Mouse (Mus musculus): ENCODE data around the gene Stk24. TPM values are rescaled to one million over a fixed set of nuclear protein-coding genes. Genes with fewer than 3 reads are reported as not detected.

Stk24 gene
- polyA plus RNA-seq, 1 experiment = 101 TPM

GRCm38 (mm10) chr14:121247287-121247686 lies 132.5 kb downstream of the Stk24 start:
- H3K4me3 ChIP-seq (ENCODE audit: insufficient read depth, low read length) = no peak overlapping the region
- TF ChIP-seq CTCF (IDR thresholded peaks at IDR 0.05; ENCODE audit: low read depth, low read length) = no peak
- no peak for TF ChIP-seq POLR2A (IDR thresholded peaks at IDR 0.05; ENCODE audit: borderline replicate concordance, low read depth, low read length)
- no peak overlapping the region for H3K27ac ChIP-seq (ENCODE audit: insufficient read depth, low read depth, low read length)
- H3K4me1 ChIP-seq (ENCODE audit: control insufficient read depth, insufficient read depth, low read length) = no peaks in the 10 kb centered on the region

- no peaks in the 10 kb centered on the region for H3K4me1 ChIP-seq (ENCODE audit: control insufficient read depth, insufficient read depth, low read length)
- no peak overlapping the region for H3K27ac ChIP-seq (ENCODE audit: insufficient read depth, low read depth, low read length)
- no peak overlapping the region for H3K4me3 ChIP-seq (ENCODE audit: insufficient read depth, low read length)
- TF ChIP-seq CTCF (IDR thresholded peaks at IDR 0.05; ENCODE audit: low read depth, low read length) = no peak
- TF ChIP-seq POLR2A (IDR thresholded peaks at IDR 0.05; ENCODE audit: borderline replicate concordance, low read depth, low read length) = no peak
These were observed 133.6 kb downstream of the Stk24 start for GRCm38 (mm10) chr14:121246048-121246731.

- no peak for TF ChIP-seq POLR2A (IDR thresholded peaks at IDR 0.05; ENCODE audit: borderline replicate concordance, low read depth, low read length)
- no peak for TF ChIP-seq CTCF (IDR thresholded peaks at IDR 0.05; ENCODE audit: low read depth, low read length)
- no peak overlapping the region for H3K4me3 ChIP-seq (ENCODE audit: insufficient read depth, low read length)
These were observed 135.7 kb downstream of the Stk24 start for GRCm38 (mm10) chr14:121244104-121244503.

GRCm38 (mm10) chr14:121239386-121239785 lies 140.4 kb downstream of the Stk24 start:
- TF ChIP-seq POLR2A (IDR thresholded peaks at IDR 0.05; ENCODE audit: borderline replicate concordance, low read depth, low read length) (no peak), CTCF (IDR thresholded peaks at IDR 0.05; ENCODE audit: low read depth, low read length) (no peak)
- H3K27ac ChIP-seq (ENCODE audit: insufficient read depth, low read depth, low read length) = no peak overlapping the region
- no peak overlapping the region for H3K4me3 ChIP-seq (ENCODE audit: insufficient read depth, low read length)
- H3K4me1 ChIP-seq (ENCODE audit: control insufficient read depth, insufficient read depth, low read length) = no peaks in the 10 kb centered on the region

More at GRCm38 (mm10) chr14:121244104-121244503, 135.7 kb downstream of the Stk24 start:
- Histone ChIP-seq H3K4me1 (ENCODE audit: control insufficient read depth, insufficient read depth, low read length) (no peaks in the 10 kb centered on the region), H3K27ac (ENCODE audit: insufficient read depth, low read depth, low read length) (no peak overlapping the region)

- H3K4me1 ChIP-seq (ENCODE audit: control insufficient read depth, insufficient read depth, low read length) = no peaks in the 10 kb centered on the region
- no peak overlapping the region for H3K4me3 ChIP-seq (ENCODE audit: insufficient read depth, low read length)
- TF ChIP-seq POLR2A (IDR thresholded peaks at IDR 0.05; ENCODE audit: borderline replicate concordance, low read depth, low read length) = no peak
- no peak for TF ChIP-seq CTCF (IDR thresholded peaks at IDR 0.05; ENCODE audit: low read depth, low read length)
- no peak overlapping the region for H3K27ac ChIP-seq (ENCODE audit: insufficient read depth, low read depth, low read length)
These were observed 141.1 kb downstream of the Stk24 start for GRCm38 (mm10) chr14:121238727-121239126.

- no peaks in the 10 kb centered on the region for H3K4me1 ChIP-seq (ENCODE audit: control insufficient read depth, insufficient read depth, low read length)
- H3K4me3 ChIP-seq (ENCODE audit: insufficient read depth, low read length) = no peak overlapping the region
- H3K27ac ChIP-seq (ENCODE audit: insufficient read depth, low read depth, low read length) = no peak overlapping the region
- TF ChIP-seq CTCF (IDR thresholded peaks at IDR 0.05; ENCODE audit: low read depth, low read length) = no peak
- no peak for TF ChIP-seq POLR2A (IDR thresholded peaks at IDR 0.05; ENCODE audit: borderline replicate concordance, low read depth, low read length)
These were observed 143.1 kb downstream of the Stk24 start for GRCm38 (mm10) chr14:121236736-121237135.

Other genes with a start within 250 kb of the Stk24 start
- gene Slc15a1, start 125.2 kb upstream of the Stk24 start, polyA plus RNA-seq (2012; ENCODE audit: insufficient read depth, insufficient read length, missing spikeins) = 0.52 TPM in 1 of 2 replicates, not detected in the other